Mouse (Mus musculus) adrenal gland, postnatal 14 days (tissue): ENCODE measurements around the gene Pir. TPM values are rescaled to one million over a fixed set of nuclear protein-coding genes. Genes with fewer than 3 reads are reported as not detected.

Source experiments
- total RNA-seq: library from RNA; stranded (reverse); gene quantifications from 2 replicates; pipeline ENCODE4 v1.2.3, GENCODE M21; 2021

Pir gene
- total RNA-seq, 1 experiment from 2014 or later, result 4.9 TPM

Other genes starting within 250 kb of the Pir start
- 4.7 and 5.4 TPM in 2 replicates for gene Car5b, start 241.4 kb upstream of the Pir start, total RNA-seq
- gene Siah1b, start 192.9 kb upstream of the Pir start, total RNA-seq, result 6.1 and 6.2 TPM in 2 replicates
- gene Cltrn, start 180.5 kb upstream of the Pir start, total RNA-seq, result not detected in 2 replicates
- gene Ace2, start 130.0 kb upstream of the Pir start, total RNA-seq, result 21.6 and 23.5 TPM in 2 replicates
- gene Bmx, start 11.2 kb upstream of the Pir start, total RNA-seq, result 0.56 and 1.0 TPM in 2 replicates
- gene Vegfd, start 104.0 kb downstream of the Pir start, total RNA-seq, result 39.1 and 48.2 TPM in 2 replicates
- gene Piga, start 150.4 kb downstream of the Pir start, total RNA-seq, result 8.2 and 9.4 TPM in 2 replicates
- not detected in 2 replicates for gene Asb11, start 167.6 kb downstream of the Pir start, total RNA-seq
- gene Asb9, start 237.0 kb downstream of the Pir start, total RNA-seq, result not detected in 2 replicates